Mouse (Mus musculus) small intestine, adult 2 months (tissue): ENCODE data around the gene Atf7.

ENCODE experiments used
- CTCF ChIP-seq: fragments of 200-500 bp; IDR thresholded peaks from 2 replicates; pipeline ENCODE4 v1.5.1; 2012; ENCODE audit warnings: low read depth, mild to moderate bottlenecking, control low read depth, inconsistent platforms, low read length, moderate library complexity, mixed read lengths; ENCODE audit not compliant: insufficient replicate concordance, insufficient read length; ENCODE audit errors: extremely low read depth
- POLR2A ChIP-seq: fragments of 200-500 bp; IDR thresholded peaks from 2 replicates; pipeline ENCODE4 v1.6.1; 2012; ENCODE audit warnings: low read depth, mild to moderate bottlenecking, control low read depth, inconsistent platforms, low read length, moderate library complexity

- TF ChIP-seq CTCF (no peak), POLR2A (peak; percentile 27; the same call in 1 of the 2 replicates)
Observed at GRCm38 (mm10) chr15:102673548-102673947, 48.3 kb upstream of the Atf7 start.
